Mouse (Mus musculus) liver, postnatal 0 days (tissue): ENCODE measurements around the gene 4930451I11Rik. TPM values are rescaled to one million over a fixed set of nuclear protein-coding genes. Genes with fewer than 3 reads are reported as not detected.

ENCODE experiments used
- ATAC-seq: fragments of 200-750 bp; cut with Nextera tagmentation; 2 replicates; pipeline ENCODE4 v1.8.0; 2017; ENCODE audit warnings: mild to moderate bottlenecking, moderate library complexity
- DNase-seq: peaks from one replicate; pipeline ENCODE4 v3.0.0-alpha.2; 2016
- H3K27ac ChIP-seq: fragments of 300-500 bp; sonication (generic); 2 replicates; pipeline ENCODE4 v1.5.1; 2014; ENCODE audit warnings: antibody characterized with exemption, moderate library complexity, mild to moderate bottlenecking, low read depth
- H3K27me3 ChIP-seq: fragments of 300-500 bp; sonication (generic); 2 replicates; pipeline ENCODE4 v1.6.1; 2014; ENCODE audit warnings: low read length, control low read depth, mixed read lengths; ENCODE audit not compliant: insufficient read depth
- H3K36me3 ChIP-seq: fragments of 300-500 bp; sonication (generic); replicated peaks from 2 replicates; pipeline ENCODE4 v1.6.1; 2014; ENCODE audit warnings: mild to moderate bottlenecking, control low read depth, low read length, moderate library complexity, mixed read lengths; ENCODE audit not compliant: insufficient read depth
- H3K4me1 ChIP-seq: fragments of 300-500 bp; sonication (generic); 2 replicates; pipeline ENCODE4 v1.6.1; 2014; ENCODE audit warnings: antibody characterized with exemption, mild to moderate bottlenecking, control low read depth; ENCODE audit not compliant: insufficient read depth
- H3K4me2 ChIP-seq: fragments of 300-500 bp; sonication (generic); 2 replicates; pipeline ENCODE4 v1.6.1; 2014; ENCODE audit warnings: low read depth, mild to moderate bottlenecking, low read length, moderate library complexity, mixed read lengths
- H3K4me3 ChIP-seq: fragments of 300-500 bp; sonication (generic); 2 replicates; pipeline ENCODE4 v1.5.1; 2014; ENCODE audit warnings: low read depth, low read length
- H3K9ac ChIP-seq: fragments of 300-500 bp; sonication (generic); replicated peaks from 2 replicates; pipeline ENCODE4 v1.6.1; 2014; ENCODE audit warnings: mild to moderate bottlenecking, moderate library complexity
- H3K9me3 ChIP-seq: fragments of 300-500 bp; sonication (generic); 2 replicates; pipeline ENCODE4 v1.6.1; 2016; ENCODE audit warnings: mild to moderate bottlenecking, control low read depth, low read length, mixed read lengths
- CTCF ChIP-seq: sonication (generic); IDR thresholded peaks from 2 replicates; pipeline ENCODE4 v1.5.1; 2016; ENCODE audit warnings: antibody characterized with exemption, low read depth
- EP300 ChIP-seq: IDR thresholded peaks from 2 replicates; pipeline ENCODE4 v1.6.1; 2016; ENCODE audit warnings: antibody characterized with exemption, low read depth, mild to moderate bottlenecking
- WGBS: fragments of 180-500 bp; shearing (Covaris S2); extraction: QIAGEN DNeasy Blood & Tissue Kit; methylation state at CpG from one replicate; pipeline ENCODE4 v1.1.7; 2014; ENCODE audit not compliant: insufficient replicate concordance; 5-methylcytosine and 5-hydroxymethylcytosine counted together
- polyA plus RNA-seq: library from polyadenylated mRNA; unstranded; fragments of >200 nt; fragmentation: Nextera tagmentation; extraction: Ambion mirVana; gene quantifications from 2 replicates; pipeline ENCODE4 v1.2.1, GENCODE M21; 2015

Gene 4930451I11Rik
- polyA plus RNA-seq, 1 experiment from 2014 or later = not detected

DNA sequence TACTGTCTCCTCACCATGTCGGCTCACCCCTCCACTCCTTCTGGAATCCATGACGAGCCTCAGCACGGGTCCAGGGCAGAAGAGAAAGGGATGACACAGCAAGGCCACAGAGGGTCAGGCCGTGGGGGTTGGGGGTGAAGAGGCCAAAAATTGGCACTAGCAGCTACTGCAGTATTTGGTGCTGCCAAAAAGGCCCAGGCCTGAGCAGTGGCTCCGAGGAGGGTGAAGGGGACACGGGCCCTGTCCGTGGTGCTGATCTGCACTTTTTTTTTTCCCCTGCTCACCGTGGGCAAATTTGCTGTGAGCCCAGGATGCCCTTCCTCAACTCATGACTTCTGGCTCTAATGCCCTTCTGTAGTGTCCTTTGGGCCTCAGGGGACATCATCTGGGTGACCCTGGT, 6.0 kb downstream of the 4930451I11Rik start:
- WGBS = 20% methylated on average over 8 of the region's 8 CpGs
- Histone ChIP-seq H3K27me3 (peaks cover 37% of the 10 kb centered on the region), H3K4me2 (no peak overlapping the region), H3K4me1 (no peaks in the 10 kb centered on the region), H3K9ac (no peak overlapping the region), H3K27ac (no peak overlapping the region), H3K36me3 (no peaks in the 10 kb centered on the region), H3K4me3 (no peak overlapping the region), H3K9me3 (no peaks in the 10 kb centered on the region)
- DNase-seq (peak; percentile 53), ATAC-seq (no peak)
- TF ChIP-seq CTCF (no peak), EP300 (no peak)

DNA sequence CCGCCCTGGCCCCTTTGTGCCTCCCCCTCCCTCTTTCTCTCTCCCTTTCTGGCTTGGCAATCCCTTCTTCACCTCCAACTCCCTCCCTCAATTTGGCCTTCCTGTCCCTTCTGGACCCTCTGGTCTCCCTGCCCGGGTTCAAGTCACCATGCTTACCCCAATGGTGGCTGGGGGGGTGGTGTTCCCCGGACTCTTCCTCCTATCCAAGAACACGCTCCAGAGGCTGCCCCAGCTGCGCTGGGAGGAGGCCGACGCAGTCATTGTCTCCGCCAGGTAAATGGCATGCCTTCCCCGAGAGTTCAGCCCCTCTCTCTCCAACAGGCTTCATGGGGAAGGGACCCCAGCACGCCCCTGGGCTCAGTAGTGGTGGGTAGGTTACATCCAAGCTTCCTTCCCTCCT, 7.5 kb downstream of the 4930451I11Rik start:
- WGBS = 19% methylated on average over 10 of the region's 10 CpGs
- Histone ChIP-seq H3K27ac (no peak overlapping the region), H3K4me1 (no peaks in the 10 kb centered on the region), H3K27me3 (peaks cover 37% of the 10 kb centered on the region), H3K4me3 (no peak overlapping the region), H3K4me2 (no peak overlapping the region), H3K9ac (no peak overlapping the region), H3K9me3 (no peaks in the 10 kb centered on the region), H3K36me3 (no peaks in the 10 kb centered on the region)
- no peak for TF ChIP-seq CTCF
- no peak for TF ChIP-seq EP300
- ATAC-seq (no peak), DNase-seq (no peak)

DNA sequence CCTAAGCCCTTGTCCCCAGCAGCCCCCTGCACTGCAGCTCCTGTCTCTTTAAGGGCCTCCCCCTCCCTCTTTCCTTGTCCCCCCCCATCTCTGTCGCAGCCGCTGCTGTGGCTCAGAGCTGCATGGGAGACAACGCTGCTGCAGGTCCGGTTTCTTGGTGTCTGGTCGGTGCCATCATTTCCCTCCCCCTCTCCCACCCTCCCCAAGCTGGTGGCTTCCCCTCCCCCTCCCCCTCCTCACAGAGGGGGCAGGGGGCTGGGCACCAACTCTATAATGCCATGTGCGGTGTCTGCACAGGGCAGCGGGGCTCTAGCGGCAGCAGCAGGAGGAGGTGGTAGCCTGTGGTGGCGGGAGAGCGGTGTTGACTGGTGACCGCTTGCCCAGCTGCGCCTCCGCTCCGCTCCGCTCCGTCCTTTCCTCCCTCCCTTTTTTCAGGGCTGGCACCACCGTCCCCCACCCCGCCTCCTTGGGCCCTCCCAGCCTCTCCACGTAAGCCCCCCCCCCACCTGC, 8.2 kb downstream of the 4930451I11Rik start:
- peaks cover 33% of the 10 kb centered on the region for H3K27me3 ChIP-seq
- no peaks in the 10 kb centered on the region for H3K36me3 ChIP-seq
- H3K9me3 ChIP-seq = no peaks in the 10 kb centered on the region
- H3K9ac ChIP-seq = no peak overlapping the region
- TF ChIP-seq CTCF (no peak), EP300 (no peak)
- 6% methylated on average over 17 of the region's 19 CpGs for WGBS
- H3K27ac ChIP-seq = no peak overlapping the region
- no peak overlapping the region for H3K4me2 ChIP-seq
- no peak for ATAC-seq
- H3K4me1 ChIP-seq = no peaks in the 10 kb centered on the region
- no peak for DNase-seq
- H3K4me3 ChIP-seq = no peak overlapping the region

DNA sequence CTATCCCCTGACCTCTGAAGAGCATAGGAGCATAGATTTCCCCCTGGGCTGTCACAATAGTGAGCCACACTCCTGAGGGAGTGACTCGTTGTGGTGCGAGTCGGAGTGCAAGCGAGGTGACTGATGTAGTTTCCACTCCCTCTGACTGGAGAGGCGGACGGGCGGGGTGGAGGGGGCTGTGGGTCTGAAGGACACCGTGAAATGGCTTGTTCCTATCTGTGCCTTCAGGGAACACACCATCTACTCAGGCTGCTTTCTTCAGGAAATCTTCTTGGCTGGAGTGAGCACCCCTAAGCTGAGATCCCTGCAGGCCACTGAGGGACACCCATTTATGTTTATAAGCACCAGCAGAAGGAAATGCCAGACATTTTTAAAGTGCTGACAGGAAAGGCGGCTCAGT, 8.7 kb downstream of the 4930451I11Rik start:
- Histone ChIP-seq H3K27ac (no peak overlapping the region), H3K4me2 (no peak overlapping the region), H3K36me3 (no peaks in the 10 kb centered on the region), H3K27me3 (peaks cover 33% of the 10 kb centered on the region), H3K9me3 (no peaks in the 10 kb centered on the region), H3K4me1 (no peaks in the 10 kb centered on the region), H3K4me3 (no peak overlapping the region), H3K9ac (no peak overlapping the region)
- 0 out of 2 replicates have a peak, but pooled peaks have one; percentile 2 for ATAC-seq
- no peak for DNase-seq
- no peak for TF ChIP-seq EP300
- no peak for TF ChIP-seq CTCF
- 45% methylated on average over 9 of the region's 9 CpGs for WGBS

DNA sequence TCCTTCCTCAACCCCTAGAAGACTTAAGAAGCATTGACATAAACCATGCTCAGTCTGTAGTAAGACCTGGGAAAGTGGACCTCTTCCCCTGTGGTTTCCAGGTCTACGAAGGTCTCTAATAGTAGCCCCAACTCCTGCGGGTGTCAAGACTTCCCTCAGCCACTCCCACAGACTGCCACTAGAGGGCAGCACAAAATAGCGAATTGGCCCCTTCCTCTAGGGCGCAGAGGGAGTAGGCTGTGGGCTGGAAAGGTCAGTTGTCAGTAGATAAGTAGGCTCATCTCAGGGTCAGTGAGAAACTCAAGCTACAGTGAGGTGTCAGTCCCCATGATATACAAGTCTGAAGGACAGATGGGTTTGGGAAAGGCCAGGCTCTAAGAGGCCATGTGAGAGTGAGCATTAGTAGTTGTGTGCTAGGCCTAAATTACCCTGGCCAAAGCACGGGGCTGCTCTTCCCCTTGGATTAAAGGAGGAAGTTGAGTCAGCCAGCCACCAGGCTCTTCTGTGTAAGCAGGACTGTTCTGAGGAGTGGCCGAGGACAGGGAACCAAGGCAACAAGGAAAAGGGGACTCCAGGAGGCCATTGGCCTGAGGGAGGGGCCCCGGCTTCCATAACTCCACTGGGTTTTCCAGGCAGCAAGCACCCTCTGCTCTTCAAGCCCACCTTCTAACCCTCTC, 9.5 kb downstream of the 4930451I11Rik start:
- H3K27ac ChIP-seq = no peak overlapping the region
- ATAC-seq (peak; percentile 63), DNase-seq (peak; percentile 85)
- H3K4me3 ChIP-seq = no peak overlapping the region
- no peak overlapping the region for H3K9ac ChIP-seq
- peaks cover 33% of the 10 kb centered on the region for H3K27me3 ChIP-seq
- TF ChIP-seq EP300 = no peak
- TF ChIP-seq CTCF = peak; percentile 96
- no peaks in the 10 kb centered on the region for H3K9me3 ChIP-seq
- WGBS = 17% methylated on average over 7 of the region's 7 CpGs
- no peaks in the 10 kb centered on the region for H3K4me1 ChIP-seq
- no peak overlapping the region for H3K4me2 ChIP-seq
- H3K36me3 ChIP-seq = no peaks in the 10 kb centered on the region

DNA sequence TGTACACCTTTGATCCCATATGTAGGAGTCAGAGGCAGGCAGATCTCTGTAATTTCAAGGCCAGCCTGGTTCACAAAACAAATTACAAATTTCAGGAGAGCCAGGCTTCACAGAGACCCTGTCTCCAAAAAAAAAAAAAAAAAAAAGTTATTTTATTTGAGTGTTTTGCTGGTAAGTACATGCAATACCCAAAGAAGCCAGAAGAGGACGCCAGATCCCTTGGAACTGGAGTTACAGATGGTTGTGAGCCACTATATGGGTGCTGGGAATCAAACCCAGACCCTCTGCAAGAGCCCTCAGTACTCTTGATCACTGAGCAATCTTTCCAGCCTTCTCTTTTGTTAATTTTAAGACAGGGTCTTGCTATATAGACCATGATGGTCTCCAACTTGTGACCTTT, 12.6 kb downstream of the 4930451I11Rik start:
- WGBS = 32% methylated on average over 1 of the region's 1 CpGs
- H3K9me3 ChIP-seq = no peaks in the 10 kb centered on the region
- H3K4me3 ChIP-seq = no peak overlapping the region
- no peak for ATAC-seq
- peaks cover 16% of the 10 kb centered on the region for H3K27me3 ChIP-seq
- no peak for DNase-seq
- no peaks in the 10 kb centered on the region for H3K4me1 ChIP-seq
- H3K9ac ChIP-seq = no peak overlapping the region
- H3K27ac ChIP-seq = no peak overlapping the region
- H3K4me2 ChIP-seq = no peak overlapping the region
- TF ChIP-seq EP300 (no peak), CTCF (peak; percentile 36)
- H3K36me3 ChIP-seq = no peaks in the 10 kb centered on the region
